Mouse (Mus musculus) erythroblast, embryonic 14.5 days (primary cell): Measurements from ENCODE around the gene Clmp.

Source experiments
- GATA1 ChIP-seq: IDR thresholded peaks from 2 replicates; pipeline ENCODE4 v1.6.1; 2012; ENCODE audit warnings: low read length, inconsistent platforms, mixed read lengths
- TAL1 ChIP-seq: IDR thresholded peaks from 3 replicates; pipeline ENCODE4 v1.6.1; 2012; ENCODE audit warnings: low read length, inconsistent platforms, mixed read lengths

GRCm38 (mm10) chr9:40693026-40693425 is 7.3 kb downstream of the Clmp start:
- TF ChIP-seq GATA1 (no peak), TAL1 (no peak)
